Mouse (Mus musculus) MEL (cell line): Measurements from ENCODE around the gene Pafah2. TPM values are rescaled to one million over a fixed set of nuclear protein-coding genes. Genes with fewer than 3 reads are reported as not detected.

Experiments used
- DNase-seq: peaks from one replicate; pipeline ENCODE4 v3.0.0; 2011; ENCODE audit warnings: low read depth, low spot score
- H3K27ac ChIP-seq: 2 replicates; pipeline ENCODE4 v1.5.1; 2012; ENCODE audit warnings: low read depth, mild to moderate bottlenecking, control low read depth, low read length, moderate library complexity; ENCODE audit not compliant: control insufficient read depth
- H3K27me3 ChIP-seq, 2 experiments: fragments of 150-350 bp in 1 of 2; sonication (generic) in 1 of 2; 2 replicates each; pipeline ENCODE4 v1.6.1; 2012; ENCODE audit warnings: low read length in 2 of 2, mild to moderate bottlenecking in 2 of 2, improper control_type of control experiment in 1 of 2, moderate library complexity in 1 of 2; ENCODE audit not compliant: insufficient read depth in 2 of 2, control insufficient read depth in 1 of 2
- H3K36me3 ChIP-seq, 2 experiments: 2 replicates each; pipeline ENCODE4 v1.6.1; 2012 to 2014; ENCODE audit warnings: low read length in 2 of 2, improper control_type of control experiment in 1 of 2, inconsistent platforms in 1 of 2, mild to moderate bottlenecking in 1 of 2; ENCODE audit not compliant: insufficient read depth in 2 of 2, control insufficient read depth in 1 of 2
- H3K4me1 ChIP-seq, 2 experiments: fragments of 150-350 bp in 1 of 2; sonication (generic) in 1 of 2; 2 replicates each; pipeline ENCODE4 v1.6.1; 2012; ENCODE audit warnings: low read length in 2 of 2, improper control_type of control experiment in 1 of 2, mild to moderate bottlenecking in 1 of 2; ENCODE audit not compliant: insufficient read depth in 2 of 2, control insufficient read depth in 1 of 2
- H3K4me3 ChIP-seq, 2 experiments: fragments of 150-350 bp in 1 of 2; sonication (generic) in 1 of 2; 2 replicates each; pipeline ENCODE4 v1.5.1; 2012; ENCODE audit warnings: low read depth in 2 of 2, low read length in 2 of 2, mild to moderate bottlenecking in 2 of 2, moderate library complexity in 2 of 2, control low read depth in 1 of 2, improper control_type of control experiment in 1 of 2; ENCODE audit not compliant: control insufficient read depth in 1 of 2, insufficient read depth in 1 of 2
- H3K79me2 ChIP-seq: 2 replicates; pipeline ENCODE4 v1.6.1; 2012; ENCODE audit warnings: mild to moderate bottlenecking, low read length, moderate library complexity; ENCODE audit not compliant: control insufficient read depth, poor library complexity, insufficient read depth
- H3K9ac ChIP-seq: 2 replicates; pipeline ENCODE4 v1.6.1; 2012; ENCODE audit warnings: low read depth, mild to moderate bottlenecking, control low read depth, low read length, moderate library complexity; ENCODE audit not compliant: control insufficient read depth, poor library complexity, severe bottlenecking
- H3K9me3 ChIP-seq: fragments of 150-350 bp; sonication (generic); replicated peaks from 2 replicates; pipeline ENCODE4 v1.6.1; 2012; ENCODE audit warnings: mild to moderate bottlenecking, low read length, improper control_type of control experiment, moderate library complexity; ENCODE audit not compliant: insufficient read depth
- CHD1 ChIP-seq: IDR thresholded peaks from 2 replicates; pipeline ENCODE4 v1.6.1; 2012; ENCODE audit warnings: low read depth, mild to moderate bottlenecking, inconsistent platforms, low read length, improper control_type of control experiment
- E2F4 ChIP-seq: IDR thresholded peaks from 2 replicates; pipeline ENCODE4 v1.6.1; 2011; ENCODE audit warnings: low read depth, low read length, improper control_type of control experiment, borderline replicate concordance
- EP300 ChIP-seq, 2 experiments: IDR thresholded peaks; 2 replicates each; pipeline ENCODE4 v1.6.1; 2011; ENCODE audit warnings: improper control_type of control experiment in 2 of 2, low read length in 2 of 2, low read depth in 1 of 2, mild to moderate bottlenecking in 1 of 2
- ETS1 ChIP-seq: IDR thresholded peaks from 2 replicates; pipeline ENCODE4 v1.6.1; 2012; ENCODE audit warnings: low read depth, mild to moderate bottlenecking, inconsistent platforms, low read length, improper control_type of control experiment, moderate library complexity
- HCFC1 ChIP-seq: IDR thresholded peaks from 2 replicates; pipeline ENCODE4 v1.6.1; 2012; ENCODE audit warnings: low read depth, mild to moderate bottlenecking, inconsistent platforms, low read length, improper control_type of control experiment, moderate library complexity
- MAFK ChIP-seq: IDR thresholded peaks from 2 replicates; pipeline ENCODE4 v1.6.1; 2011; ENCODE audit warnings: low read depth, mild to moderate bottlenecking, low read length, improper control_type of control experiment, borderline replicate concordance
- MAZ ChIP-seq: IDR thresholded peaks from 2 replicates; pipeline ENCODE4 v1.6.1; 2012; ENCODE audit warnings: low read depth, mild to moderate bottlenecking, inconsistent platforms, low read length, improper control_type of control experiment
- MEF2A ChIP-seq: IDR thresholded peaks from 2 replicates; pipeline ENCODE4 v1.6.1; 2014; ENCODE audit warnings: low read depth, mild to moderate bottlenecking, inconsistent platforms, low read length, improper control_type of control experiment; ENCODE audit not compliant: poor library complexity, insufficient replicate concordance, severe bottlenecking; ENCODE audit errors: extremely low read depth
- NRF1 ChIP-seq: IDR thresholded peaks from 2 replicates; pipeline ENCODE4 v1.6.1; 2014; ENCODE audit warnings: low read depth, mild to moderate bottlenecking, inconsistent platforms, low read length, improper control_type of control experiment, moderate library complexity; ENCODE audit not compliant: poor library complexity, insufficient read depth, severe bottlenecking
- POLR2AphosphoS5 ChIP-seq: IDR thresholded peaks from 2 replicates; pipeline ENCODE4 v1.6.1; 2012; ENCODE audit warnings: low read depth, borderline replicate concordance, mild to moderate bottlenecking, inconsistent platforms, low read length, moderate library complexity, mixed read lengths
- RAD21 ChIP-seq: IDR thresholded peaks from 2 replicates; pipeline ENCODE4 v1.6.1; 2011; ENCODE audit warnings: mild to moderate bottlenecking, low read depth, low read length, improper control_type of control experiment
- RCOR1 ChIP-seq: IDR thresholded peaks from 2 replicates; pipeline ENCODE4 v1.6.1; 2012; ENCODE audit warnings: low read depth, mild to moderate bottlenecking, inconsistent platforms, low read length, improper control_type of control experiment
- SIN3A ChIP-seq: IDR thresholded peaks from 2 replicates; pipeline ENCODE4 v1.6.1; 2012; ENCODE audit warnings: low read length, improper control_type of control experiment, inconsistent platforms
- TBP ChIP-seq: IDR thresholded peaks from 2 replicates; pipeline ENCODE4 v1.8.0; 2011; ENCODE audit warnings: low read depth, low read length, improper control_type of control experiment
- UBTF ChIP-seq: IDR thresholded peaks from 2 replicates; pipeline ENCODE4 v1.6.1; 2012; ENCODE audit warnings: low read depth, mild to moderate bottlenecking, inconsistent platforms, low read length, improper control_type of control experiment, moderate library complexity, borderline replicate concordance; ENCODE audit not compliant: insufficient read depth
- ZC3H11A ChIP-seq: IDR thresholded peaks from 2 replicates; pipeline ENCODE4 v1.6.1; 2012; ENCODE audit warnings: low read depth, mild to moderate bottlenecking, inconsistent platforms, low read length, improper control_type of control experiment
- ZNF384 ChIP-seq: IDR thresholded peaks from 2 replicates; pipeline ENCODE4 v1.6.1; 2012; ENCODE audit warnings: low read depth, mild to moderate bottlenecking, inconsistent platforms, low read length, improper control_type of control experiment
- polyA plus RNA-seq, 2 experiments: library from polyadenylated mRNA; stranded (reverse) in 1 of 2; unstranded in 1 of 2; fragments of >175 nt in 1 of 2; fragments of >200 nt in 1 of 2; gene quantifications; 2 replicates each; pipeline versions ENCODE4 v1.2.1 to v1.2.4; 2012; ENCODE audit warnings: low replicate concordance in 2 of 2, low read depth in 1 of 2; ENCODE audit not compliant: insufficient read length in 2 of 2, insufficient read depth in 1 of 2, missing spikeins in 1 of 2
- total RNA-seq: library from RNA; depleted of rRNA; stranded (reverse); fragments of 300-350 nt; gene quantifications from 2 replicates; pipeline ENCODE4 v1.2.3, GENCODE M21; 2012

The Pafah2 gene
- total and polyA plus RNA-seq, 3 experiments: 6.0 to 10.6 TPM; not detected in 1

DNA sequence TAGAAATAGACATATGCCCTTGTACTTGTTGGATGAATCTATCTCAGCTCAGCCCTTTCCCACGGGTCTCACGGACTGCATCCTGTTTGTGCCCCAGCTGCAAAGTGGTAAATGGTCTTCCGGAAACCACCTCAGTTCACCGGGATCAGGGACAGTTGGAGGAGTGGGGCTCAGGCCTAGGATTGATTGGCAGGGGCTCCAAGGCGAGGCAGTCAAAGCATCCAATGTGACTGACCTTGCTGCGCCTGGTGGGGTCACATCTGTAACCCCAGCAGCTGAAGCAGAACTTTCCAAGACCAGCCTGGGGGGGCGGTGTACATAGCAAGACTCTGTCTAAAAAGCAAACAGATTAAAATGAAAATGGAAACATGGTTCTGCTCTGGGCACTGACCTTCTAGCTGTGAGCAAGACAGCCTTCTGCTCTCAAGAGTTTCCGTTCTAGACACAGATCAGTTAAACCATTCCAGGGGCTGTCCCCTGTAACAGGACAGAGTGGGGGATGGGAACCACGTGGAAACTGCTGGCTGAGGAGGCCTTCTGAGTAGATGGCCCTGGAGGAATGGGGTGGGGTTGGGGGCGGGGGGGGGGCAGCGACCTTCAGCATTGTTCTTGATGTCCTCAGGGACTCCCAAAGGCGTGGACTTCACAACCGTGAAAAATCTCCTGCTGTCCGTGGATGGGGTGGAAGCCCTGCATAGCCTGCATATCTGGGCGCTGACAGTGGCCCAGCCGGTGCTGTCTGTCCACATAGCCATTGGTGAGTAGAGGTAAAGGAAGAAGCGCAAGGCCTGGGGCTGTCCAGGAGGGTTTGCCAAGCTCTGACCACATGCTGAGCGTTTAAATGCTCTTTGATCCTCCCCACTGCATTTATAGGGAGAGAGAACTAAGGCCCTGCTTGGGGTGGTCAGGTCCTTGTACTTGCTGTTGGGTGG is 44.5 kb upstream of the Pafah2 start:
- Histone ChIP-seq H3K27ac (no peak overlapping the region), H3K79me2 (no peaks in the 10 kb centered on the region), H3K9ac (no peak overlapping the region), H3K4me3 (no peak overlapping the region), H3K36me3 (peaks cover 0 to 8% of the 10 kb centered on the region in 2 experiments; a peak in 2 of 4 replicates), H3K27me3 (no peaks in the 10 kb centered on the region), H3K9me3 (no peaks in the 10 kb centered on the region), H3K4me1 (peaks cover 2 to 37% of the 10 kb centered on the region in 2 experiments; a peak in 3 of 4 replicates)
- DNase-seq: no peak
- no peak for TF ChIP-seq TBP
- no peak for TF ChIP-seq NRF1
- no peak for TF ChIP-seq POLR2AphosphoS5
- no peak for TF ChIP-seq CHD1
- no peak for TF ChIP-seq RAD21
- TF ChIP-seq MAFK: no peak
- TF ChIP-seq ZC3H11A: no peak
- TF ChIP-seq ETS1: no peak
- TF ChIP-seq HCFC1: no peak
- no peak for TF ChIP-seq SIN3A

DNA sequence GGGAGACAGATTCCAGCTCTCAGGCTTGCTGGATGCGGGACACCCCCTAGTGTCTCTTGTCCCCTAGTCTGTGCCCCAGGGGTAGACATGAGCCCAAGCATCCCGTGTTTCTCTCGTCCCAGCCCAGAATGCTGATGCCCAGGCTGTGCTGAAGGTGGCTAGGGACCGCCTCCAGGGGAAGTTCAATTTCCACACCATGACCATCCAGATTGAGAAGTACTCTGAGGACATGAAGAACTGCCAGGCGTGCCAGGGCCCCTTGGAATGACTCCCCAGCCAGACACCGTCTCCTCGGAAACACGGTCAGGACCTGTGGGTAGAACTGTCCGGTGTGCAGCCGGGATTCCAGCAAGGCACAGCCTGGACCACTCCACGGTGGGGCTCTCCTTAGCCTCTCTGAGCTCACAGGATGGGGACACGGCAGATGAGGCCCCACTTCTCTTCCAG is 43.8 kb upstream of the Pafah2 start:
- no peak for TF ChIP-seq ZNF384
- TF ChIP-seq MAZ: no peak
- no peak for TF ChIP-seq E2F4
- TF ChIP-seq RCOR1: no peak
- TF ChIP-seq MEF2A: no peak
- no peak for TF ChIP-seq RAD21
- no peak for TF ChIP-seq EP300 (IDR thresholded peaks at IDR 0.05; ENCODE audit: low read depth in 1 of 2, low read length in 2 of 2)
- no peak for TF ChIP-seq UBTF
- TF ChIP-seq POLR2AphosphoS5: no peak
- H3K36me3 ChIP-seq: peaks cover 0 to 8% of the 10 kb centered on the region in 2 experiments; a peak in 2 of 4 replicates
- no peaks in the 10 kb centered on the region for H3K79me2 ChIP-seq
- H3K9ac ChIP-seq: no peak overlapping the region
- peaks cover 2 to 37% of the 10 kb centered on the region in 2 experiments; a peak in 3 of 4 replicates for H3K4me1 ChIP-seq
- no peak for DNase-seq
- no peaks in the 10 kb centered on the region for H3K9me3 ChIP-seq
- no peak overlapping the region for H3K4me3 ChIP-seq
- H3K27me3 ChIP-seq: no peaks in the 10 kb centered on the region
- H3K27ac ChIP-seq: no peak overlapping the region
